Mouse (Mus musculus) cerebellum, postnatal 25 days (tissue): ENCODE results near the gene Plekhg3.
A peak's percentile ranks its signal among the peaks of the same experiment; 100 is the strongest.

Experiments
- DNase-seq, 2 experiments: peaks; one replicate each; pipeline ENCODE4 v3.0.0; 2021; ENCODE audit warnings: mixed read lengths in 2 of 2

The Plekhg3 gene

GRCm38 (mm10) chr12:76527245-76527881 lies 3.3 kb upstream of the Plekhg3 start:
- no peak for DNase-seq

DNA sequence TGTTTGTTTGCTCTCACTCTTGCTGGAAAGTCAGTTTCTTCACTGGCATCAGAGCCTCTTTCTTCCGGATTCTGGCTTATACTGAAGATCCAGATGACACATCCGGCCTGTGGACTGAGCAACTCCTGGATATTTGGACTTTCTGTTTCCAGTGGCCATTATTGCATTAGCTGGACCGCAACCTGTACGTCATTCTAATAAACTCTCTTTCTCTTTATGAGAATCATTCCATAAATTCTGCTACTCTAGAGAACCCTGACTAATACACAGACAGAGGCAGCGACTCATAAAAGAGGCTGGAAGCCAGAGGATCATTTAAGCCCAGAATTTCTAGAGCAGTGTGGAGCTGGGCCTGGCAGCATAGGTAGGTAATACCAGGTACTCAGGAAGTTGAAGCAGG lies 1.9 kb upstream of the Plekhg3 start:
- no peak for DNase-seq

- DNase-seq = no peak
These were observed 1.6 kb downstream of the Plekhg3 start for GRCm38 (mm10) chr12:76531986-76532925.

DNA sequence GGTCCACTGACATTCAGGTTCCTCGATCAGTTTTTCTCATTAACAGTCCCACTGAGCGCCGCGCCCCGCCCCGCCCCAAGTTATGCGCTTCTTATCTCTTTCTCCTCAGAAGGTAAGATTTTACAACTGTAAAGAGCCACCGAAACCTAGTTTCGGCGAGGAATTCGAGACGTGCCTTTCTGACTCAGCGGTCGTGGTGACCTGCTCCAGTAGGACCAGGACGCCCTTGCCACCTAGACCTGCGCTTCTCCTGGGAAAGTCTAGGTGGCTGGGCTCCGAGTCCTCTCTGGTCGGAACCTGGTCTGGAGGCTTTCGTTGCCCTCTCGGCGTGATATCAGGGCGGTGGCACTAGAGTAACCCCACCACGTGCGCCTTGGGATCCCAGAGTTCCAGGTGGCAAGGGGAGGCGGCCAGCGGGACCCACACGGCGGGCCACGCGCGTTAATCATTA lies 2.3 kb downstream of the Plekhg3 start:
- no peak for DNase-seq

- peak; percentile 81 to 85 for DNase-seq
These were observed 2.9 kb downstream of the Plekhg3 start for GRCm38 (mm10) chr12:76533377-76534222.

GRCm38 (mm10) chr12:76534233-76534632 lies 3.5 kb downstream of the Plekhg3 start:
- no peak for DNase-seq

DNA sequence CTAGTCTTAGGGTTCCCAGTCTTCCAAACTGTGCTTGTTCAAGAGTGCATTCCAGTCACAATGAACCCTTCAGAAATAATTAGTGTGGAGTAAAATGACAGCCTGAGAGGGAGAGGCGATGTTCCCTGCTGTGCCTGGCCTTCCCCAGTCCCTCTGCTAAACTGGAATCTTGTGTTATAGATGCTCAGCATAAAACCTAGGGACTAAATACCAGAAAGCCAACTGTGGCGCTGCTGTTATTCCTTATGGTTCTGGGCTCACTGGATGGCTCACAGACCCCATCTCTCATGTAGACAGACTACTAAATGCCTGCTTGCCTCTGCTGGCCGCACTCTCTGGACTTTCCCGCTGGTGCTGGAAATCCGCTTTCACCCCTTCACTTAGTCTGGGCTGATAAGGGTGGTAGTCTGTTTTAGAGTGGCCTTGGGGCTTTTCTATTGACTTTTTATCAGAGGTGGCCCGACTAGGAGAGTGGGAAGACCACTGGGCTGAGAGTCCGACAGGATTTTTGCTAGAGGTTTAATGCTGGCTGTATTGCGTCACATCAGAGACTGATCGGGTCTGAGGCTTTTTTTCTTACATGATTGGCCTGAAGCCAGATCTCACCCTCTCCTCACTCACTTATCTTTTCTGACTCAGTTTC lies 4.1 kb downstream of the Plekhg3 start:
- DNase-seq = peak; percentile 36 to 42

DNA sequence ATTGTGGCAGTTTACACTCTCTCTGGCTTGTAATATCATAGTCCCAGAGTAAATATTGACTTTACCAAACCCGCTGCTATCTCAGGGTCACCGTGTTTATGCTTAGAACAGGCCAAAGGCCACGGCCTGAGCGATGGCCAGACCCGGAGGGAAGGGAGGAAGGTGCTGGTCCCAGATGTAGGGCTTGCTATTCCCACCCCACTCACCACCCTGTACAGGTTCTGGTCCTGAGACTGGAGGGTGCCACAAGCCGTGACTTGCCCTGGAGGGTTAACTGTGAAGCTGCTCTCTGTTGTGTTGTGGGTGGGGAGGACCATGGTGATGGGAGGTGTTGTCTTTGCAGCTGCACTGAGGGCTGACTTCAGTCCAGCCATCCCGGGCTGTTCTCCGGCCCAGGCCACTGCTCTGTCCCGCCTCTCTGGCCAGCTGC lies 4.8 kb downstream of the Plekhg3 start:
- DNase-seq = peak in 1 of 2 experiments; percentile 27

GRCm38 (mm10) chr12:76536591-76537153 lies 6.0 kb downstream of the Plekhg3 start:
- DNase-seq = no peak

DNA sequence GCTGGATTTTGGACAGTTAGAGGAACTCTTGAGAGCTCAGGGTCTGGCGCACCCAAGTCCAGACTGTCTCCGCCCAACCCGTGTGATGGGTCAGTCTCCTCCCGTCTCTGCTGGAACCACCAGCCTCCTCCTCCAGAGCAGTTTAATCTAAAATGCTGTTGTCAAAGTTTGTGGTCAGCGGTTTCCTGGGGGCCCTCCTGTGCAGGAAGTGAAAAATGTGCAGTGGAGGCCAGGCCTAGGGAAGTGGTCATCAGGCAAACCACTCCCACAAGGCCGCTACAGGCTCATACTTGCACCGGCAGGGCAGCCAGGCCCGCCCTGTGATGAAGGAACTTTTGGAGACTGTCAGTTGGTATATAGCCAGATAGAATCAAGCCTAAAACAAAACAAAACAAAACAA lies 6.7 kb downstream of the Plekhg3 start:
- no peak for DNase-seq

GRCm38 (mm10) chr12:76540169-76540568 lies 9.5 kb downstream of the Plekhg3 start:
- DNase-seq = no peak

- DNase-seq = no peak
These were observed 10.1 kb downstream of the Plekhg3 start for GRCm38 (mm10) chr12:76540701-76541221.

- no peak for DNase-seq
These were observed 10.8 kb downstream of the Plekhg3 start for GRCm38 (mm10) chr12:76541475-76541874.

GRCm38 (mm10) chr12:76541879-76542278 lies 11.2 kb downstream of the Plekhg3 start:
- DNase-seq = no peak

GRCm38 (mm10) chr12:76545786-76546370 lies 15.2 kb downstream of the Plekhg3 start:
- DNase-seq = no peak

GRCm38 (mm10) chr12:76546383-76547276 lies 15.9 kb downstream of the Plekhg3 start:
- peak; percentile 58 to 69 for DNase-seq

DNA sequence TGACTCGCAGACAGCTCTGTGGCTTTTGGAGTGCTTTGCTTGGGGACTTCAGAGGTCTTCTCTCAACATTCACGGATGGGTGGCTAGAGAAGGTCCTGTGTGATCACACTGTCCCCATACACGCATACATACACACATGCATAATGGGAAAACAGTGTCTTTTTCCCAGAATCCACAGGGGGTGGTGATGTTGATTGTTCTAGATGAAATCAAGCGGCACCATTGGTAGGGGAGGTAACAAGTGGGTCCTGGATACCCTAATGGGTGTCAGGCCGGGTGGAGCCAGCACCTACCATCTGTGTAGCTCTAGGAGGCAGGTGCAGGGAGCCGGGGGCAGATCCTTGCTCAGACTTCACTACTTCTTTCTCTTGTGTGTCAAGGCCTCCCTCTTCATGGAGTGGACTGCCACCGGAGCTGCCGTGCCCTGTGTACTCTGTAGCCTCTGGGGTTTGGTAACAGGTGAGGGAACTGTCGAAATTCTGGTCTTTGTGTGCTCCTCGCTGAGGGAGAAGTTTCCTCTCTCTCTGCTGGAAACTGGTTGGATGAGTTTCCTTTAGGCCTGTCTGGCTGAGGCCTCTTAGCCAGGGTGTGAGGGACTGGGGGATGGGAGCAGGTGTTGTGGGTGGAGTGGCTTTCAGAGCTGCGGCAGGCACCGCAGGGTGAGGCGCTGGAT lies 16.9 kb downstream of the Plekhg3 start:
- DNase-seq = no peak

DNA sequence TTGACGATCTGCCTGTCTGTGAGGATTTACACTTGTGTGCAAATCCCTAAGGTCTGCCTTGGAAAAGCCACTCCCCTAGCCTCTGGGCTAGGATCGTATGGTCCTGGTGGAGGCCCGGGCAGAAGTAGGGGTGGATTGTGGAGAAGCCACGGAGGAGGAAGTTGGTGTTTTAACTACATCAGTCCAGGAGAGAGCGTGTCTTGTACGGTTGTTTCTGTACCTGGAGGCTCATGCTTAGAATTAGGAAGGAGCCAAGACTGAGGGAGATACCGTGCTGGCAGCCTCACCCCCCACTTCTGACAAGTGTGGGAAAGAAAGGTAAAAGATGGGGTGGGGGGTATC lies 17.4 kb downstream of the Plekhg3 start:
- no peak for DNase-seq

GRCm38 (mm10) chr12:76549203-76549602 lies 18.5 kb downstream of the Plekhg3 start:
- DNase-seq = no peak

- DNase-seq = no peak
These were observed 21.6 kb downstream of the Plekhg3 start for GRCm38 (mm10) chr12:76552321-76552720.
